Mouse (Mus musculus) monocyte, adult 5-6 weeks (primary cell): Measurements from ENCODE around the gene Alg9. TPM values are rescaled to one million over a fixed set of nuclear protein-coding genes. Genes with fewer than 3 reads are reported as not detected.

Experiments
- total RNA-seq: library from RNA; stranded (forward); fragments of 200-1000, 200-491, 200-594 nt; gene quantifications from 3 replicates; pipeline ENCODE4 v1.2.3, GENCODE M21; 2017

The Alg9 gene
- total RNA-seq, 1 experiment from 2014 or later: 16.5 TPM

Other genes with a start within 250 kb of the Alg9 start
- 81.1 to 126 TPM (median 108 TPM) in 3 replicates for gene Pts, start 246.3 kb upstream of the Alg9 start, total RNA-seq
- gene Il18, start 220.2 kb upstream of the Alg9 start, total RNA-seq: 8.6 to 26.9 TPM (median 10.2 TPM) in 3 replicates
- gene Bco2, start 219.8 kb upstream of the Alg9 start, total RNA-seq: 1.1 to 1.9 TPM (median 1.5 TPM) in 3 replicates
- not detected in 3 replicates for gene Tex12, start 213.7 kb upstream of the Alg9 start, total RNA-seq
- 89.9 to 129 TPM (median 106 TPM) in 3 replicates for gene Sdhd, start 171.2 kb upstream of the Alg9 start, total RNA-seq
- 95.8 to 107 TPM (median 98.7 TPM) in 3 replicates for gene Timm8b, start 171.1 kb upstream of the Alg9 start, total RNA-seq
- gene Pih1d2, start 157.7 kb upstream of the Alg9 start, total RNA-seq: 2.2 TPM in 1 of 3 replicates, not detected in the others
- 22.0 to 44.9 TPM (median 38.8 TPM) in 3 replicates for gene Nkapd1, start 157.6 kb upstream of the Alg9 start, total RNA-seq
- gene Dlat, start 115.2 kb upstream of the Alg9 start, total RNA-seq: 19.0 to 26.5 TPM (median 26.5 TPM) in 3 replicates
- 0.39 to 0.57 TPM in 2 of 3 replicates, not detected in the other for gene Dixdc1, start 35.5 kb upstream of the Alg9 start, total RNA-seq
- not detected in 3 replicates for gene 2310030G06Rik, start 28.5 kb upstream of the Alg9 start, total RNA-seq
- not detected in 3 replicates for gene Cryab, start 23.7 kb upstream of the Alg9 start, total RNA-seq
- gene Hspb2, start 22.7 kb upstream of the Alg9 start, total RNA-seq: not detected in 3 replicates
- gene Fdxacb1, start 6.8 kb upstream of the Alg9 start, total RNA-seq: 6.5 to 16.5 TPM (median 8.1 TPM) in 3 replicates
- 13.2 to 26.7 TPM (median 16.7 TPM) in 3 replicates for gene 1110032A03Rik, start 501 bp downstream of the Alg9 start, total RNA-seq
- 19.3 to 41.0 TPM (median 25.7 TPM) in 3 replicates for gene Ppp2r1b, start 70.3 kb downstream of the Alg9 start, total RNA-seq
- 15.6 to 35.3 TPM (median 18.4 TPM) in 3 replicates for gene Sik2, start 234.1 kb downstream of the Alg9 start, total RNA-seq